Mouse (Mus musculus): ENCODE measurements at regions not wholly inside any gene's neighbourhood (a gene's known extent, or its start where the extent isn't known, plus 50 kb on each side); places are given as distances from the start of the nearest gene placed in this dataset.

DNA sequence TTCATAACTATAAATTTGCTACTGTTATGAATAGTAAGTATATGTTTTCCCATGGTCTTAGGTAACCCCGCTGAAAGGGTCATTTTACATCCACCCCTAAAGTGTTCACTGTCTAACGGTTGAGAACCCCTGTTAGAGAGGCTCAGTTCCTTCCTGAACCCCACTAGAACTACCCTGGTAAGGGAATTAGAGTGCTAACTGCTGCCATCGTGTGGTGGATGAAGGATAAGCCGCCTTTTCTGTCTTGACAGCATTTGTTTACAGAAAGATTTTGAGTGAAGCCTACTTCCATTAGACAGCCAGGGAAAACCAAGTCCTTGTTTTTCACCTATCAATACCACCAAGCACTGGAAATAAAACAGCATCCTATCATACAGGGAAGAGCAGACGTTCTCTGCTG lies 90.3 kb upstream of the Tbx22 start:
- DNase-seq (ENCODE audit: low read depth, low spot score): peak; percentile 12

Measured in brain, adult 2 months (tissue).